Mouse (Mus musculus) neural tube, embryonic 15.5 days (tissue): ENCODE measurements at regions not wholly inside any gene's neighbourhood (a gene's known extent, or its start where the extent isn't known, plus 50 kb on each side); places are given as distances from the start of the nearest gene placed in this dataset.

Experiments
- ATAC-seq: fragments of 200-750 bp; cut with Nextera tagmentation; 2 replicates; pipeline ENCODE4 v1.8.0; 2017; ENCODE audit warnings: mild to moderate bottlenecking, moderate TSS enrichment, moderate library complexity; ENCODE audit not compliant: low FRiP score
- H3K27ac ChIP-seq: fragments of 300-500 bp; sonication (generic); replicated peaks from 2 replicates; pipeline ENCODE4 v1.5.1; 2015; ENCODE audit warnings: mild to moderate bottlenecking, inconsistent platforms
- H3K27me3 ChIP-seq: fragments of 300-500 bp; sonication (generic); replicated peaks from 2 replicates; pipeline ENCODE4 v1.6.1; 2015; ENCODE audit warnings: inconsistent platforms
- H3K36me3 ChIP-seq: fragments of 300-500 bp; sonication (generic); 2 replicates; pipeline ENCODE4 v1.6.1; 2015; ENCODE audit warnings: inconsistent platforms
- H3K4me1 ChIP-seq: fragments of 300-500 bp; sonication (generic); 2 replicates; pipeline ENCODE4 v1.6.1; 2015; ENCODE audit warnings: inconsistent platforms
- H3K4me2 ChIP-seq: fragments of 300-500 bp; sonication (generic); 2 replicates; pipeline ENCODE4 v1.6.1; 2015; ENCODE audit warnings: inconsistent platforms, mild to moderate bottlenecking, moderate library complexity
- H3K4me3 ChIP-seq: fragments of 300-500 bp; sonication (generic); replicated peaks from 2 replicates; pipeline ENCODE4 v1.5.1; 2015; ENCODE audit warnings: mild to moderate bottlenecking, inconsistent platforms
- H3K9ac ChIP-seq: fragments of 300-500 bp; sonication (generic); replicated peaks from 2 replicates; pipeline ENCODE4 v1.6.1; 2015; ENCODE audit warnings: mild to moderate bottlenecking, inconsistent platforms
- H3K9me3 ChIP-seq: fragments of 300-500 bp; sonication (generic); replicated peaks from 2 replicates; pipeline ENCODE4 v1.6.1; 2016; ENCODE audit warnings: inconsistent platforms
- WGBS: fragments of 180-500 bp; shearing (Covaris S2); methylation state at CpG from one replicate; pipeline ENCODE4 v1.1.7; 2015; ENCODE audit warnings: mixed read lengths; 5-methylcytosine and 5-hydroxymethylcytosine counted together

GRCm38 (mm10) chr5:7428291-7428690, 83.7 kb upstream of the Zfp804b start:
- no peaks in the 10 kb centered on the region for H3K4me1 ChIP-seq
- no peak overlapping the region for H3K27ac ChIP-seq
- H3K27me3 ChIP-seq, result no peaks in the 10 kb centered on the region
- H3K4me3 ChIP-seq, result no peak overlapping the region
- H3K9me3 ChIP-seq, result no peaks in the 10 kb centered on the region
- no peak for ATAC-seq
- WGBS, result 50% methylated on average over 5 of the region's 5 CpGs
- H3K4me2 ChIP-seq, result no peak overlapping the region
- no peaks in the 10 kb centered on the region for H3K36me3 ChIP-seq
- H3K9ac ChIP-seq, result no peak overlapping the region

- ATAC-seq, result no peak
- Histone ChIP-seq H3K27ac (no peak overlapping the region), H3K4me2 (no peak overlapping the region), H3K4me3 (no peak overlapping the region), H3K27me3 (no peaks in the 10 kb centered on the region), H3K9ac (no peak overlapping the region), H3K9me3 (no peaks in the 10 kb centered on the region), H3K36me3 (no peaks in the 10 kb centered on the region), H3K4me1 (no peaks in the 10 kb centered on the region)
- WGBS, result 81% methylated on average over 2 of the region's 2 CpGs
Measured at GRCm38 (mm10) chr5:7436461-7436860, 91.9 kb upstream of the Zfp804b start.

- no peak overlapping the region for H3K27ac ChIP-seq
- ATAC-seq, result no peak
- H3K9me3 ChIP-seq, result no peaks in the 10 kb centered on the region
- no peaks in the 10 kb centered on the region for H3K36me3 ChIP-seq
- 59% methylated on average over 2 of the region's 2 CpGs for WGBS
- H3K27me3 ChIP-seq, result no peaks in the 10 kb centered on the region
- H3K4me3 ChIP-seq, result no peak overlapping the region
- H3K9ac ChIP-seq, result no peak overlapping the region
- H3K4me1 ChIP-seq, result no peaks in the 10 kb centered on the region
- no peak overlapping the region for H3K4me2 ChIP-seq
Measured at GRCm38 (mm10) chr5:7448001-7448400, 103.4 kb upstream of the Zfp804b start.

- no peak overlapping the region for H3K4me3 ChIP-seq
- ATAC-seq, result no peak
- no peaks in the 10 kb centered on the region for H3K27me3 ChIP-seq
- H3K9ac ChIP-seq, result no peak overlapping the region
- H3K4me1 ChIP-seq, result no peaks in the 10 kb centered on the region
- no peaks in the 10 kb centered on the region for H3K36me3 ChIP-seq
- H3K4me2 ChIP-seq, result no peak overlapping the region
- no peaks in the 10 kb centered on the region for H3K9me3 ChIP-seq
- H3K27ac ChIP-seq, result no peak overlapping the region
- WGBS, result 94% methylated on average over 1 of the region's 1 CpGs
Measured at GRCm38 (mm10) chr5:7454896-7455295, 110.3 kb upstream of the Zfp804b start.

- H3K9ac ChIP-seq, result no peak overlapping the region
- WGBS, result 82% methylated on average over 3 of the region's 3 CpGs
- no peak for ATAC-seq
- H3K27me3 ChIP-seq, result no peaks in the 10 kb centered on the region
- H3K4me2 ChIP-seq, result no peak overlapping the region
- H3K9me3 ChIP-seq, result no peaks in the 10 kb centered on the region
- no peak overlapping the region for H3K27ac ChIP-seq
- H3K4me1 ChIP-seq, result no peaks in the 10 kb centered on the region
- no peaks in the 10 kb centered on the region for H3K36me3 ChIP-seq
- H3K4me3 ChIP-seq, result no peak overlapping the region
Measured at GRCm38 (mm10) chr5:7457102-7457501, 112.5 kb upstream of the Zfp804b start.

- Histone ChIP-seq H3K4me3 (no peak overlapping the region), H3K9ac (no peak overlapping the region), H3K9me3 (no peaks in the 10 kb centered on the region), H3K27me3 (no peaks in the 10 kb centered on the region), H3K4me2 (no peak overlapping the region), H3K36me3 (no peaks in the 10 kb centered on the region), H3K27ac (no peak overlapping the region), H3K4me1 (0 out of 2 replicates have a peak, but pooled peaks cover 3% of the 10 kb centered on the region)
- WGBS, result 35% methylated on average over 2 of the region's 2 CpGs
- ATAC-seq, result no peak; the same call in 1 of the 2 replicates
Measured at GRCm38 (mm10) chr5:7489150-7489549, 144.6 kb upstream of the Zfp804b start.

GRCm38 (mm10) chr5:7489602-7490001, 145.0 kb upstream of the Zfp804b start:
- no peak overlapping the region for H3K9ac ChIP-seq
- no peak overlapping the region for H3K4me3 ChIP-seq
- 47% methylated on average over 3 of the region's 3 CpGs for WGBS
- H3K27me3 ChIP-seq, result no peaks in the 10 kb centered on the region
- peak; percentile 59; the same call in 1 of the 2 replicates for ATAC-seq
- H3K4me2 ChIP-seq, result no peak overlapping the region
- no peaks in the 10 kb centered on the region for H3K36me3 ChIP-seq
- no peak overlapping the region for H3K27ac ChIP-seq
- H3K9me3 ChIP-seq, result no peaks in the 10 kb centered on the region
- 0 out of 2 replicates have a peak, but pooled peaks cover 3% of the 10 kb centered on the region for H3K4me1 ChIP-seq

- Histone ChIP-seq H3K36me3 (no peaks in the 10 kb centered on the region), H3K4me1 (no peaks in the 10 kb centered on the region), H3K4me2 (no peak overlapping the region), H3K27me3 (no peaks in the 10 kb centered on the region), H3K27ac (no peak overlapping the region), H3K4me3 (no peak overlapping the region), H3K9ac (no peak overlapping the region), H3K9me3 (no peaks in the 10 kb centered on the region)
- no peak for ATAC-seq
- WGBS, result 39% methylated on average over 3 of the region's 3 CpGs
Measured at GRCm38 (mm10) chr5:7517520-7518181, 173.1 kb upstream of the Zfp804b start.

GRCm38 (mm10) chr5:7532686-7533199, 188.2 kb upstream of the Zfp804b start:
- Histone ChIP-seq H3K4me1 (no peaks in the 10 kb centered on the region), H3K9me3 (no peaks in the 10 kb centered on the region), H3K36me3 (no peaks in the 10 kb centered on the region), H3K9ac (no peak overlapping the region), H3K4me3 (no peak overlapping the region), H3K27ac (no peak overlapping the region), H3K4me2 (no peak overlapping the region), H3K27me3 (no peaks in the 10 kb centered on the region)
- no peak for ATAC-seq
- 85% methylated on average over 1 of the region's 1 CpGs for WGBS

GRCm38 (mm10) chr5:7539812-7540645, 195.5 kb upstream of the Zfp804b start:
- H3K4me3 ChIP-seq, result no peak overlapping the region
- no peaks in the 10 kb centered on the region for H3K27me3 ChIP-seq
- 14% methylated on average over 2 of the region's 2 CpGs for WGBS
- H3K4me1 ChIP-seq, result peaks cover 8% of the 10 kb centered on the region
- 0 out of 2 replicates have a peak overlapping the region, but pooled peaks have one; percentile 15 for H3K27ac ChIP-seq
- H3K36me3 ChIP-seq, result no peaks in the 10 kb centered on the region
- H3K4me2 ChIP-seq, result no peak overlapping the region
- no peaks in the 10 kb centered on the region for H3K9me3 ChIP-seq
- no peak overlapping the region for H3K9ac ChIP-seq
- ATAC-seq, result peak; percentile 87

GRCm38 (mm10) chr5:7540646-7541038, 196.1 kb upstream of the Zfp804b start:
- 66% methylated on average over 4 of the region's 4 CpGs for WGBS
- ATAC-seq, result peak; percentile 58; the same call in 1 of the 2 replicates
- Histone ChIP-seq H3K4me1 (peaks cover 8% of the 10 kb centered on the region), H3K4me2 (no peak overlapping the region), H3K9me3 (no peaks in the 10 kb centered on the region), H3K4me3 (no peak overlapping the region), H3K36me3 (no peaks in the 10 kb centered on the region), H3K27ac (0 out of 2 replicates have a peak overlapping the region, but pooled peaks have one; percentile 15), H3K9ac (no peak overlapping the region), H3K27me3 (no peaks in the 10 kb centered on the region)

GRCm38 (mm10) chr5:7543857-7544256, 199.3 kb upstream of the Zfp804b start:
- Histone ChIP-seq H3K4me3 (no peak overlapping the region), H3K9ac (no peak overlapping the region), H3K4me2 (no peak overlapping the region), H3K27ac (no peak overlapping the region), H3K36me3 (no peaks in the 10 kb centered on the region), H3K27me3 (no peaks in the 10 kb centered on the region), H3K9me3 (no peaks in the 10 kb centered on the region), H3K4me1 (peaks cover 8% of the 10 kb centered on the region)
- WGBS, result 47% methylated on average over 3 of the region's 3 CpGs
- no peak for ATAC-seq
